Mouse (Mus musculus): ENCODE data around the gene Zbtb3. TPM values are rescaled to one million over a fixed set of nuclear protein-coding genes. Genes with fewer than 3 reads are reported as not detected.

Gene Zbtb3
- total and polyA plus RNA-seq, 2 experiments from 2014 or later = 1.6 to 3.1 TPM

- H3K9ac ChIP-seq (replicated peaks; ENCODE audit: low read depth, low read length) = no peak overlapping the region
- WGBS = 68% methylated on average over 5 of the region's 5 CpGs
- no peak overlapping the region for H3K27ac ChIP-seq (ENCODE audit: low read depth)
- H3K27me3 ChIP-seq (ENCODE audit: control insufficient read depth, insufficient read depth, low read length) = no peaks in the 10 kb centered on the region
- DNase-seq (ENCODE audit: low spot score) (peak; percentile 58), ATAC-seq (ENCODE audit: insufficient read depth, low read depth) (peak; percentile 4; the same call in 1 of the 2 replicates)
- no peak overlapping the region for H3K4me2 ChIP-seq (ENCODE audit: low read depth, low read length)
- H3K4me1 ChIP-seq (ENCODE audit: control insufficient read depth, insufficient read depth) = peaks cover 5% of the 10 kb centered on the region; the same call in 1 of the 2 replicates
- no peak overlapping the region for H3K4me3 ChIP-seq (ENCODE audit: low read depth, low read length)
- peaks cover 36% of the 10 kb centered on the region for H3K36me3 ChIP-seq (replicated peaks; ENCODE audit: control insufficient read depth, insufficient read depth, low read length)
- peak; percentile 73 for TF ChIP-seq CTCF (IDR thresholded peaks at IDR 0.05; ENCODE audit: low read depth)
- no peak for TF ChIP-seq EP300 (IDR thresholded peaks at IDR 0.05; ENCODE audit: low read depth)
- H3K9me3 ChIP-seq (replicated peaks; ENCODE audit: control insufficient read depth, low read length) = no peaks in the 10 kb centered on the region
Measured at GRCm38 (mm10) chr19:8844371-8845129, 42.2 kb downstream of the Zbtb3 start.

- ATAC-seq (ENCODE audit: insufficient read depth, low read depth) (no peak), DNase-seq (ENCODE audit: low spot score) (no peak)
- Histone ChIP-seq H3K4me2 (ENCODE audit: low read depth, low read length) (no peak overlapping the region), H3K4me3 (ENCODE audit: low read depth, low read length) (no peak overlapping the region), H3K4me1 (ENCODE audit: control insufficient read depth, insufficient read depth) (no peaks in the 10 kb centered on the region), H3K9me3 (replicated peaks; ENCODE audit: control insufficient read depth, low read length) (no peaks in the 10 kb centered on the region), H3K27me3 (ENCODE audit: control insufficient read depth, insufficient read depth, low read length) (no peaks in the 10 kb centered on the region), H3K36me3 (replicated peaks; ENCODE audit: control insufficient read depth, insufficient read depth, low read length) (peaks cover 31% of the 10 kb centered on the region), H3K9ac (replicated peaks; ENCODE audit: low read depth, low read length) (no peak overlapping the region), H3K27ac (ENCODE audit: low read depth) (no peak overlapping the region)
- WGBS = 79% methylated on average over 5 of the region's 5 CpGs
- no peak for TF ChIP-seq EP300 (IDR thresholded peaks at IDR 0.05; ENCODE audit: low read depth)
- TF ChIP-seq CTCF (IDR thresholded peaks at IDR 0.05; ENCODE audit: low read depth) = no peak
Measured at GRCm38 (mm10) chr19:8848356-8848755, 46.0 kb downstream of the Zbtb3 start.

GRCm38 (mm10) chr19:8850402-8850901 is 48.1 kb downstream of the Zbtb3 start, which contains the start of gene Lrrn4cl:
Gene Lrrn4cl, plus strand, starts transcription at chr19:8850768.
- Histone ChIP-seq H3K9me3 (replicated peaks; ENCODE audit: control insufficient read depth, low read length) (no peaks in the 10 kb centered on the region), H3K4me1 (ENCODE audit: control insufficient read depth, insufficient read depth) (no peaks in the 10 kb centered on the region), H3K27ac (ENCODE audit: low read depth) (peak within 1 kb of the TSS; percentile 34), H3K4me3 (ENCODE audit: low read depth, low read length) (no peak within 1 kb of the TSS), H3K4me2 (ENCODE audit: low read depth, low read length) (peak within 1 kb of the TSS; percentile 4; the same call in 1 of the 2 replicates), H3K36me3 (replicated peaks; ENCODE audit: control insufficient read depth, insufficient read depth, low read length) (peaks cover 31% of the 10 kb centered on the region), H3K27me3 (ENCODE audit: control insufficient read depth, insufficient read depth, low read length) (no peaks in the 10 kb centered on the region), H3K9ac (replicated peaks; ENCODE audit: low read depth, low read length) (no peak within 1 kb of the TSS)
- WGBS = 14% methylated on average over 7 of the region's 7 CpGs
- ATAC-seq (ENCODE audit: insufficient read depth, low read depth) = peak; percentile 76
- DNase-seq (ENCODE audit: low spot score) = peak; percentile 67
- no peak for TF ChIP-seq EP300 (IDR thresholded peaks at IDR 0.05; ENCODE audit: low read depth)

GRCm38 (mm10) chr19:8851639-8852038 is 49.3 kb downstream of the Zbtb3 start:
- DNase-seq (ENCODE audit: low spot score) (no peak), ATAC-seq (ENCODE audit: insufficient read depth, low read depth) (no peak)
- TF ChIP-seq EP300 (IDR thresholded peaks at IDR 0.05; ENCODE audit: low read depth) = no peak
- no peak for TF ChIP-seq CTCF (IDR thresholded peaks at IDR 0.05; ENCODE audit: low read depth)
- H3K9me3 ChIP-seq (replicated peaks; ENCODE audit: control insufficient read depth, low read length) = no peaks in the 10 kb centered on the region
- H3K36me3 ChIP-seq (replicated peaks; ENCODE audit: control insufficient read depth, insufficient read depth, low read length) = peaks cover 21% of the 10 kb centered on the region
- H3K4me2 ChIP-seq (ENCODE audit: low read depth, low read length) = no peak overlapping the region
- H3K27ac ChIP-seq (ENCODE audit: low read depth) = no peak overlapping the region
- WGBS = 60% methylated on average over 7 of the region's 7 CpGs
- H3K4me1 ChIP-seq (ENCODE audit: control insufficient read depth, insufficient read depth) = no peaks in the 10 kb centered on the region
- H3K27me3 ChIP-seq (ENCODE audit: control insufficient read depth, insufficient read depth, low read length) = no peaks in the 10 kb centered on the region
- H3K9ac ChIP-seq (replicated peaks; ENCODE audit: low read depth, low read length) = no peak overlapping the region
- H3K4me3 ChIP-seq (ENCODE audit: low read depth, low read length) = no peak overlapping the region

GRCm38 (mm10) chr19:8852236-8852928 is 50.0 kb downstream of the Zbtb3 start:
- ATAC-seq (ENCODE audit: insufficient read depth, low read depth) (no peak), DNase-seq (ENCODE audit: low spot score) (no peak)
- WGBS = 54% methylated on average over 10 of the region's 10 CpGs

More at GRCm38 (mm10) chr19:8852236-8852928, 50.0 kb downstream of the Zbtb3 start:
- no peaks in the 10 kb centered on the region for H3K4me1 ChIP-seq (ENCODE audit: control insufficient read depth, insufficient read depth)
- TF ChIP-seq EP300 (IDR thresholded peaks at IDR 0.05; ENCODE audit: low read depth) (no peak), CTCF (IDR thresholded peaks at IDR 0.05; ENCODE audit: low read depth) (no peak)
- H3K9ac ChIP-seq (replicated peaks; ENCODE audit: low read depth, low read length) = no peak overlapping the region
- H3K27me3 ChIP-seq (ENCODE audit: control insufficient read depth, insufficient read depth, low read length) = no peaks in the 10 kb centered on the region
- no peak overlapping the region for H3K4me3 ChIP-seq (ENCODE audit: low read depth, low read length)
- no peaks in the 10 kb centered on the region for H3K9me3 ChIP-seq (replicated peaks; ENCODE audit: control insufficient read depth, low read length)
- H3K36me3 ChIP-seq (replicated peaks; ENCODE audit: control insufficient read depth, insufficient read depth, low read length) = peaks cover 13% of the 10 kb centered on the region
- no peak overlapping the region for H3K4me2 ChIP-seq (ENCODE audit: low read depth, low read length)
- H3K27ac ChIP-seq (ENCODE audit: low read depth) = no peak overlapping the region

Measured in heart, postnatal 0 days (tissue).